Mouse (Mus musculus): ENCODE data around the gene Ppp4c. TPM values are rescaled to one million over a fixed set of nuclear protein-coding genes. Genes with fewer than 3 reads are reported as not detected.

Gene Ppp4c
- polyA plus RNA-seq (2015; fragmentation: Nextera tagmentation; extraction: Ambion mirVana) = 155 and 182 TPM in 2 replicates

- peaks cover 31% of the 10 kb centered on the region for H3K36me3 ChIP-seq (ENCODE audit: control insufficient read depth, insufficient read depth, low read length)
- peak within 1 kb of the TSS; percentile 85 for H3K9ac ChIP-seq (ENCODE audit: low read depth, low read length)
- no peaks in the 10 kb centered on the region for H3K27me3 ChIP-seq (ENCODE audit: control insufficient read depth, insufficient read depth, low read depth, low read length)
- peak within 1 kb of the TSS; percentile 87 for H3K27ac ChIP-seq (ENCODE audit: low read length)
- ATAC-seq = peak; percentile 93
- H3K4me2 ChIP-seq (ENCODE audit: low read length) = peak within 1 kb of the TSS; percentile 88
- WGBS = under 1% methylated on average over 67 of the region's 83 CpGs
- peak within 1 kb of the TSS; percentile 67 for H3K4me3 ChIP-seq (ENCODE audit: low read depth, low read length)
- H3K4me1 ChIP-seq (ENCODE audit: control insufficient read depth, insufficient read depth, low read length) = peaks cover 21% of the 10 kb centered on the region
- no peaks in the 10 kb centered on the region for H3K9me3 ChIP-seq (replicated peaks; ENCODE audit: control insufficient read depth, low read length, poor library complexity, severe bottlenecking)
Observed at GRCm38 (mm10) chr7:126791851-126792720, at the start of gene Ppp4c. TSS of gene Ppp4c (minus strand) at chr7:126792496.

- no peak overlapping the region for H3K4me2 ChIP-seq (ENCODE audit: low read length)
- peaks cover 4% of the 10 kb centered on the region; the same call in 1 of the 2 replicates for H3K36me3 ChIP-seq (ENCODE audit: control insufficient read depth, insufficient read depth, low read length)
- H3K4me3 ChIP-seq (ENCODE audit: low read depth, low read length) = no peak overlapping the region
- ATAC-seq = no peak
- H3K27me3 ChIP-seq (ENCODE audit: control insufficient read depth, insufficient read depth, low read depth, low read length) = no peaks in the 10 kb centered on the region
- peaks cover 4% of the 10 kb centered on the region; the same call in 1 of the 2 replicates for H3K4me1 ChIP-seq (ENCODE audit: control insufficient read depth, insufficient read depth, low read length)
- WGBS = 95% methylated on average over 1 of the region's 1 CpGs
- H3K9ac ChIP-seq (ENCODE audit: low read depth, low read length) = no peak overlapping the region
- no peak overlapping the region for H3K27ac ChIP-seq (ENCODE audit: low read length)
- H3K9me3 ChIP-seq (replicated peaks; ENCODE audit: control insufficient read depth, low read length, poor library complexity, severe bottlenecking) = no peaks in the 10 kb centered on the region
Observed at GRCm38 (mm10) chr7:126833294-126833693, 41.0 kb upstream of the Ppp4c start.

GRCm38 (mm10) chr7:126832036-126832598, 39.8 kb upstream of the Ppp4c start:
- Histone ChIP-seq H3K9me3 (replicated peaks; ENCODE audit: control insufficient read depth, low read length, poor library complexity, severe bottlenecking) (no peaks in the 10 kb centered on the region), H3K9ac (ENCODE audit: low read depth, low read length) (peak overlapping the region; percentile 38), H3K4me1 (ENCODE audit: control insufficient read depth, insufficient read depth, low read length) (peaks cover 4% of the 10 kb centered on the region; the same call in 1 of the 2 replicates), H3K27me3 (ENCODE audit: control insufficient read depth, insufficient read depth, low read depth, low read length) (no peaks in the 10 kb centered on the region), H3K36me3 (ENCODE audit: control insufficient read depth, insufficient read depth, low read length) (peaks cover 4% of the 10 kb centered on the region; the same call in 1 of the 2 replicates), H3K4me2 (ENCODE audit: low read length) (peak overlapping the region; percentile 63), H3K27ac (ENCODE audit: low read length) (0 out of 2 replicates have a peak overlapping the region, but pooled peaks have one; percentile 37), H3K4me3 (ENCODE audit: low read depth, low read length) (peak overlapping the region; percentile 29)
- ATAC-seq = peak; percentile 89
- under 1% methylated on average over 21 of the region's 21 CpGs for WGBS

GRCm38 (mm10) chr7:126831539-126831938, 39.2 kb upstream of the Ppp4c start, which contains the start of gene 4930451I11Rik:
TSS of gene 4930451I11Rik (minus strand) at chr7:126831639.
- peaks cover 4% of the 10 kb centered on the region; the same call in 1 of the 2 replicates for H3K4me1 ChIP-seq (ENCODE audit: control insufficient read depth, insufficient read depth, low read length)
- 57% methylated on average over 5 of the region's 5 CpGs for WGBS
- H3K27ac ChIP-seq (ENCODE audit: low read length) = 0 out of 2 replicates have a peak within 1 kb of the TSS, but pooled peaks have one; percentile 37
- H3K27me3 ChIP-seq (ENCODE audit: control insufficient read depth, insufficient read depth, low read depth, low read length) = no peaks in the 10 kb centered on the region
- H3K9ac ChIP-seq (ENCODE audit: low read depth, low read length) = peak within 1 kb of the TSS; percentile 38
- peak within 1 kb of the TSS; percentile 29 for H3K4me3 ChIP-seq (ENCODE audit: low read depth, low read length)
- peak within 1 kb of the TSS; percentile 63 for H3K4me2 ChIP-seq (ENCODE audit: low read length)
- peaks cover 4% of the 10 kb centered on the region; the same call in 1 of the 2 replicates for H3K36me3 ChIP-seq (ENCODE audit: control insufficient read depth, insufficient read depth, low read length)
- no peaks in the 10 kb centered on the region for H3K9me3 ChIP-seq (replicated peaks; ENCODE audit: control insufficient read depth, low read length, poor library complexity, severe bottlenecking)
- ATAC-seq = 0 out of 2 replicates have a peak, but pooled peaks have one; percentile 21

GRCm38 (mm10) chr7:126825952-126826351, 33.7 kb upstream of the Ppp4c start:
- peaks cover 4% of the 10 kb centered on the region; the same call in 1 of the 2 replicates for H3K36me3 ChIP-seq (ENCODE audit: control insufficient read depth, insufficient read depth, low read length)
- no peak overlapping the region for H3K4me2 ChIP-seq (ENCODE audit: low read length)
- no peak for ATAC-seq
- no peak overlapping the region for H3K27ac ChIP-seq (ENCODE audit: low read length)
- H3K9me3 ChIP-seq (replicated peaks; ENCODE audit: control insufficient read depth, low read length, poor library complexity, severe bottlenecking) = no peaks in the 10 kb centered on the region
- WGBS = 81% methylated on average over 5 of the region's 5 CpGs
- H3K27me3 ChIP-seq (ENCODE audit: control insufficient read depth, insufficient read depth, low read depth, low read length) = no peaks in the 10 kb centered on the region
- H3K9ac ChIP-seq (ENCODE audit: low read depth, low read length) = peak overlapping the region; percentile 3; the same call in 1 of the 2 replicates
- no peak overlapping the region for H3K4me3 ChIP-seq (ENCODE audit: low read depth, low read length)
- peaks cover 32% of the 10 kb centered on the region for H3K4me1 ChIP-seq (ENCODE audit: control insufficient read depth, insufficient read depth, low read length)

GRCm38 (mm10) chr7:126825403-126825802, 33.1 kb upstream of the Ppp4c start:
- H3K27me3 ChIP-seq (ENCODE audit: control insufficient read depth, insufficient read depth, low read depth, low read length) = no peaks in the 10 kb centered on the region
- H3K9me3 ChIP-seq (replicated peaks; ENCODE audit: control insufficient read depth, low read length, poor library complexity, severe bottlenecking) = no peaks in the 10 kb centered on the region
- no peak overlapping the region for H3K27ac ChIP-seq (ENCODE audit: low read length)
- peaks cover 32% of the 10 kb centered on the region for H3K4me1 ChIP-seq (ENCODE audit: control insufficient read depth, insufficient read depth, low read length)
- H3K9ac ChIP-seq (ENCODE audit: low read depth, low read length) = peak overlapping the region; percentile 33
- H3K4me2 ChIP-seq (ENCODE audit: low read length) = peak overlapping the region; percentile 82
- WGBS = 32% methylated on average over 8 of the region's 8 CpGs
- H3K36me3 ChIP-seq (ENCODE audit: control insufficient read depth, insufficient read depth, low read length) = peaks cover 4% of the 10 kb centered on the region; the same call in 1 of the 2 replicates
- H3K4me3 ChIP-seq (ENCODE audit: low read depth, low read length) = 0 out of 2 replicates have a peak overlapping the region, but pooled peaks have one; percentile 0
- ATAC-seq = no peak

GRCm38 (mm10) chr7:126823940-126824339, 31.6 kb upstream of the Ppp4c start:
- Histone ChIP-seq H3K4me3 (ENCODE audit: low read depth, low read length) (peak overlapping the region; percentile 78), H3K4me1 (ENCODE audit: control insufficient read depth, insufficient read depth, low read length) (peaks cover 32% of the 10 kb centered on the region), H3K36me3 (ENCODE audit: control insufficient read depth, insufficient read depth, low read length) (no peaks in the 10 kb centered on the region; the same call in 1 of the 2 replicates), H3K27ac (ENCODE audit: low read length) (peak overlapping the region; percentile 94), H3K27me3 (ENCODE audit: control insufficient read depth, insufficient read depth, low read depth, low read length) (no peaks in the 10 kb centered on the region), H3K4me2 (ENCODE audit: low read length) (peak overlapping the region; percentile 82), H3K9me3 (replicated peaks; ENCODE audit: control insufficient read depth, low read length, poor library complexity, severe bottlenecking) (no peaks in the 10 kb centered on the region), H3K9ac (ENCODE audit: low read depth, low read length) (peak overlapping the region; percentile 96)
- peak; percentile 23; the same call in 1 of the 2 replicates for ATAC-seq
- WGBS = 5% methylated on average over 10 of the region's 10 CpGs

- H3K4me1 ChIP-seq (ENCODE audit: control insufficient read depth, insufficient read depth, low read length) = peaks cover 32% of the 10 kb centered on the region
- WGBS = under 1% methylated on average over 11 of the region's 19 CpGs
Observed at GRCm38 (mm10) chr7:126823202-126823711, 31.0 kb upstream of the Ppp4c start.

More at GRCm38 (mm10) chr7:126823202-126823711, 31.0 kb upstream of the Ppp4c start:
- ATAC-seq = peak; percentile 84
- no peaks in the 10 kb centered on the region for H3K36me3 ChIP-seq (ENCODE audit: control insufficient read depth, insufficient read depth, low read length)
- peak overlapping the region; percentile 96 for H3K9ac ChIP-seq (ENCODE audit: low read depth, low read length)
- H3K27ac ChIP-seq (ENCODE audit: low read length) = peak overlapping the region; percentile 94
- no peaks in the 10 kb centered on the region for H3K9me3 ChIP-seq (replicated peaks; ENCODE audit: control insufficient read depth, low read length, poor library complexity, severe bottlenecking)
- H3K27me3 ChIP-seq (ENCODE audit: control insufficient read depth, insufficient read depth, low read depth, low read length) = no peaks in the 10 kb centered on the region
- H3K4me3 ChIP-seq (ENCODE audit: low read depth, low read length) = peak overlapping the region; percentile 78
- peak overlapping the region; percentile 82 for H3K4me2 ChIP-seq (ENCODE audit: low read length)

Data from midbrain, embryonic 16.5 days (tissue).